Mouse (Mus musculus): ENCODE data around the gene Fbxl20. TPM values are rescaled to one million over a fixed set of nuclear protein-coding genes. Genes with fewer than 3 reads are reported as not detected.
A peak's percentile ranks its signal among the peaks of the same experiment; 100 is the strongest.
"Not testable (repeated sequence)": the region's sequence is repeated elsewhere in the genome, so short reads cannot be mapped to it uniquely, and the experiment has no call there.

Fbxl20 gene
- total RNA-seq, 1 experiment: 9.7 TPM

- H3K4me1 ChIP-seq (ENCODE audit: control insufficient read depth in 2 of 2, insufficient read depth in 2 of 2, low read length in 2 of 2, poor library complexity in 1 of 2); DNase-seq (ENCODE audit: low read depth, low spot score); in situ Hi-C loops (cut with MboI; ENCODE audit: low sequenced_read_pairs in 2 of 2, unreplicated experiment in 2 of 2); H3K9ac ChIP-seq (ENCODE audit: insufficient read depth, low read depth, low read length, poor library complexity, severe bottlenecking); H3K4me3 ChIP-seq (ENCODE audit: insufficient read depth in 1 of 2, low read depth in 1 of 2, low read length in 2 of 2, poor library complexity in 1 of 2, severe bottlenecking in 1 of 2); H3K9me3 ChIP-seq (ENCODE audit: control insufficient read depth, insufficient read depth, low read depth, low read length): not testable (repeated sequence)
- peak overlapping the region; percentile 63 for H3K27ac ChIP-seq (ENCODE audit: insufficient read depth, low read depth, low read length, poor library complexity, severe bottlenecking)
- 0 out of 2 replicates have a peak, but pooled peaks have one; percentile 35 for TF ChIP-seq MAFK (IDR thresholded peaks at IDR 0.05; ENCODE audit: insufficient read depth, low read depth, low read length)
- peaks cover 30% of the 10 kb centered on the region for H3K36me3 ChIP-seq (ENCODE audit: control insufficient read depth, insufficient read depth, low read length, poor library complexity, severe bottlenecking)
These were observed 31.9 kb upstream of the Fbxl20 start for GRCm38 (mm10) chr11:98182149-98182548.

- TF ChIP-seq ZC3H11A (IDR thresholded peaks at IDR 0.05; ENCODE audit: borderline replicate concordance, low read depth, low read length): no peak
- TF ChIP-seq HCFC1 (IDR thresholded peaks at IDR 0.05; ENCODE audit: borderline replicate concordance, insufficient read depth, low read length): no peak
- TF ChIP-seq ZNF384 (IDR thresholded peaks at IDR 0.05; ENCODE audit: low read depth, low read length): no peak
- no peak for TF ChIP-seq MAFK (IDR thresholded peaks at IDR 0.05; ENCODE audit: insufficient read depth, low read depth, low read length)
- no peak for TF ChIP-seq CHD2 (IDR thresholded peaks at IDR 0.05; ENCODE audit: low read depth, low read length)
- no peaks in the 10 kb centered on the region for H3K9me3 ChIP-seq (ENCODE audit: control insufficient read depth, insufficient read depth, low read depth, low read length)
- no peak for DNase-seq (ENCODE audit: low read depth, low spot score)
- H3K36me3 ChIP-seq (ENCODE audit: control insufficient read depth, insufficient read depth, low read length, poor library complexity, severe bottlenecking): peaks cover 25% of the 10 kb centered on the region
- H3K9ac ChIP-seq (ENCODE audit: insufficient read depth, low read depth, low read length, poor library complexity, severe bottlenecking): no peak overlapping the region
- in situ Hi-C loops (cut with MboI; ENCODE audit: low sequenced_read_pairs in 2 of 2, unreplicated experiment in 2 of 2): no loop called here
- H3K4me3 ChIP-seq (ENCODE audit: insufficient read depth in 1 of 2, low read depth in 1 of 2, low read length in 2 of 2, poor library complexity in 1 of 2, severe bottlenecking in 1 of 2): no peak overlapping the region
- H3K4me1 ChIP-seq (ENCODE audit: control insufficient read depth in 2 of 2, insufficient read depth in 2 of 2, low read length in 2 of 2, poor library complexity in 1 of 2): no peaks in the 10 kb centered on the region
- H3K27ac ChIP-seq (ENCODE audit: insufficient read depth, low read depth, low read length, poor library complexity, severe bottlenecking): no peak overlapping the region
These were observed 18.2 kb upstream of the Fbxl20 start for GRCm38 (mm10) chr11:98168400-98168799.

- TF ChIP-seq ZC3H11A (IDR thresholded peaks at IDR 0.05; ENCODE audit: borderline replicate concordance, low read depth, low read length) (no peak), MAFK (IDR thresholded peaks at IDR 0.05; ENCODE audit: insufficient read depth, low read depth, low read length) (no peak), ZNF384 (IDR thresholded peaks at IDR 0.05; ENCODE audit: low read depth, low read length) (no peak), CHD2 (IDR thresholded peaks at IDR 0.05; ENCODE audit: low read depth, low read length) (no peak), HCFC1 (IDR thresholded peaks at IDR 0.05; ENCODE audit: borderline replicate concordance, insufficient read depth, low read length) (no peak)
- Histone ChIP-seq H3K9me3 (ENCODE audit: control insufficient read depth, insufficient read depth, low read depth, low read length) (no peaks in the 10 kb centered on the region), H3K4me3 (ENCODE audit: insufficient read depth in 1 of 2, low read depth in 1 of 2, low read length in 2 of 2, poor library complexity in 1 of 2, severe bottlenecking in 1 of 2) (no peak overlapping the region), H3K4me1 (ENCODE audit: control insufficient read depth in 2 of 2, insufficient read depth in 2 of 2, low read length in 2 of 2, poor library complexity in 1 of 2) (0 out of 4 replicates have a peak, but pooled peaks cover 0 to 2% of the 10 kb centered on the region in 2 experiments), H3K9ac (ENCODE audit: insufficient read depth, low read depth, low read length, poor library complexity, severe bottlenecking) (no peak overlapping the region), H3K36me3 (ENCODE audit: control insufficient read depth, insufficient read depth, low read length, poor library complexity, severe bottlenecking) (peaks cover 26% of the 10 kb centered on the region), H3K27ac (ENCODE audit: insufficient read depth, low read depth, low read length, poor library complexity, severe bottlenecking) (no peak overlapping the region)
- no peak for DNase-seq (ENCODE audit: low read depth, low spot score)
- in situ Hi-C loops (cut with MboI; ENCODE audit: low sequenced_read_pairs in 2 of 2, unreplicated experiment in 2 of 2): no loop called here
These were observed 4.9 kb upstream of the Fbxl20 start for GRCm38 (mm10) chr11:98155094-98155493.

- Histone ChIP-seq H3K4me3 (ENCODE audit: insufficient read depth in 1 of 2, low read depth in 1 of 2, low read length in 2 of 2, poor library complexity in 1 of 2, severe bottlenecking in 1 of 2) (no peak overlapping the region), H3K9ac (ENCODE audit: insufficient read depth, low read depth, low read length, poor library complexity, severe bottlenecking) (no peak overlapping the region), H3K9me3 (ENCODE audit: control insufficient read depth, insufficient read depth, low read depth, low read length) (no peaks in the 10 kb centered on the region), H3K27ac (ENCODE audit: insufficient read depth, low read depth, low read length, poor library complexity, severe bottlenecking) (no peak overlapping the region), H3K36me3 (ENCODE audit: control insufficient read depth, insufficient read depth, low read length, poor library complexity, severe bottlenecking) (peaks cover 7% of the 10 kb centered on the region), H3K4me1 (ENCODE audit: control insufficient read depth in 2 of 2, insufficient read depth in 2 of 2, low read length in 2 of 2, poor library complexity in 1 of 2) (peaks cover 0 to 2% of the 10 kb centered on the region in 2 experiments; a peak in 1 of 4 replicates)
- DNase-seq (ENCODE audit: low read depth, low spot score): no peak
- in situ Hi-C loops (cut with MboI; ENCODE audit: low sequenced_read_pairs in 2 of 2, unreplicated experiment in 2 of 2): no loop called here
- TF ChIP-seq MAFK (IDR thresholded peaks at IDR 0.05; ENCODE audit: insufficient read depth, low read depth, low read length): no peak
- no peak; the same call in 1 of the 2 replicates for TF ChIP-seq CHD2 (IDR thresholded peaks at IDR 0.05; ENCODE audit: low read depth, low read length)
- no peak for TF ChIP-seq ZC3H11A (IDR thresholded peaks at IDR 0.05; ENCODE audit: borderline replicate concordance, low read depth, low read length)
- TF ChIP-seq ZNF384 (IDR thresholded peaks at IDR 0.05; ENCODE audit: low read depth, low read length): 0 out of 2 replicates have a peak, but pooled peaks have one; percentile 15
- no peak for TF ChIP-seq HCFC1 (IDR thresholded peaks at IDR 0.05; ENCODE audit: borderline replicate concordance, insufficient read depth, low read length)
These were observed 488 bp upstream of the Fbxl20 start for GRCm38 (mm10) chr11:98150625-98151156.
